Mouse (Mus musculus): Measurements from ENCODE around the gene Ctdspl2.

DNA sequence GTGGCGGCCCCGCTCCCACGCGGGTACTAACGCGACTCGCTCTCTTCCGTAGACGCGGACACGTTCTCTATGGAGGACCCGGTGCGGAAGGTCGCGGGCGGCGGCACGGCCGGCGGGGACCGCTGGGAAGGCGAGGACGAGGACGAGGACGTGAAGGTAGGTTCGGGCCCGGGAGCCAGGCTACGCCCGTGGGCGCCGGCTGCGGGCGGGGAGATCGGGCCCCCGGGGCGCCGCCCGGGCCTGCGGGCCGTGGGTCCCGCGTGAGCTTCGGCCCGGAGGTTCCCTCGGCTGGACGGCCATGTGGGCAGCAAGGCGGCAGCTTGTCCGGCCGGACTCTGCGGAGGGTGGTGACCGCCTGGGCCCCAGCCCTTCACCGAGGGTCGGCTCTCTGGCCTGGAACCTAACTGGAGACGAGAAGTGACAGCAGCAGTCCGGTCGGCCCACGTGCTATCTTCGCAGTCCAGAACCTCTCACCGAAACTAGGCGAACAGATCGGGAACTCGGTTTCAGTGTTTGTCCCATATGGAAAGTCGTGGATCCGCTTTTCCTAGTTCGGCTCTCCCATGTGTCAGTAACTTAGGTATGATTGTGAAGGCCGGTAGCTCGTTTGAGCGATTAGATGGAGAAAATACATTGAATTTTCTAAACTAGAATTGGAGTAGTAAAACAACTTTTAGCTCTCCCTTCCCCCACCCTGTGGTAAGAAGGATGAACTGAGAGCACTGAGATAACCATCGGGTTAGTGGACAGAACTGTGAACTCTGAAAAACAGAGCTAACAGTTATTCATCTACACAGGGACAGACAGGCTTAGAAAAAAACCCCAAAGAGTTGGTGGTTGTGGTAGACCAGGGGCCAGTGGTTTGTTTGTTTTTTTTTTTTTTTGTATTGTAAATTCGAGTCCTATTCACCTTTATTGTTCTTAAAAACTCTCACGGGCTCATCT lies 73.2 kb downstream of the Ctdspl2 start:
- no peak for TF ChIP-seq CTCF (IDR thresholded peaks at IDR 0.05; ENCODE audit: low read depth, low read length)
- no peak for TF ChIP-seq POLR2A (IDR thresholded peaks at IDR 0.05; ENCODE audit: insufficient read depth, low read length)

Data from ES-Bruce4 (cell line).